Mouse (Mus musculus) frontal cortex, postnatal 14 days (tissue): ENCODE data around the gene Psma1.

Experiments used
- DNase-seq, 2 experiments: peaks; one replicate each; pipeline ENCODE4 v3.0.0; 2022; ENCODE audit warnings: low spot score in 2 of 2

Gene Psma1

GRCm38 (mm10) chr7:114275372-114276004 lies 430 bp downstream of the Psma1 start:
- no peak for DNase-seq

GRCm38 (mm10) chr7:114268446-114268845 lies 7.5 kb downstream of the Psma1 start:
- DNase-seq = no peak

- DNase-seq = peak; percentile 81 to 86
These were observed 21.8 kb downstream of the Psma1 start, which contains the start of gene Copb1 for GRCm38 (mm10) chr7:114253885-114254833. Gene Copb1 (minus strand): TSS chr7:114254711.

- no peak for DNase-seq
These were observed 24.2 kb downstream of the Psma1 start for GRCm38 (mm10) chr7:114251684-114252083.

DNA sequence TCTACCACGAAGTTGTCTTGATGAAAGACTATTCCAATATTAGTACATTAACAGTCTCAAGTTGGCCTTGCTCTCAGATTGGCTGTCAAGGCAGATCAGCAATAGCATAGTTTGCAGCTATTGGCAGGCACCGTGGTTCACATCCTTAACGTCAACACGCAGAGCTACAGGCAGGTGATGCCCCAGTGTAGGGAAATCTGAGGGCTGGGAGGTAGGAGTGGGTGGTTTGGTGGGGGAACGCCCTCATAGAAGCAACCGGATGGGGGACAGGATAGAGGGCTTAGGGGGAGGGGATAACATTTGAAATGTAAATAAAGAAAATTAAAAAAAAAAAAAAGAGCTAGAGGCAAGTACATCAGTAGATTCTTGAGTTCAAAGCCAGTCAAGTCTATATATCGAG lies 41.9 kb downstream of the Psma1 start:
- DNase-seq = no peak

GRCm38 (mm10) chr7:114232982-114233381 lies 42.9 kb downstream of the Psma1 start:
- no peak for DNase-seq

GRCm38 (mm10) chr7:114231857-114232256 lies 44.1 kb downstream of the Psma1 start:
- DNase-seq = no peak

- DNase-seq = no peak
These were observed 49.4 kb downstream of the Psma1 start for GRCm38 (mm10) chr7:114226521-114226920.

DNA sequence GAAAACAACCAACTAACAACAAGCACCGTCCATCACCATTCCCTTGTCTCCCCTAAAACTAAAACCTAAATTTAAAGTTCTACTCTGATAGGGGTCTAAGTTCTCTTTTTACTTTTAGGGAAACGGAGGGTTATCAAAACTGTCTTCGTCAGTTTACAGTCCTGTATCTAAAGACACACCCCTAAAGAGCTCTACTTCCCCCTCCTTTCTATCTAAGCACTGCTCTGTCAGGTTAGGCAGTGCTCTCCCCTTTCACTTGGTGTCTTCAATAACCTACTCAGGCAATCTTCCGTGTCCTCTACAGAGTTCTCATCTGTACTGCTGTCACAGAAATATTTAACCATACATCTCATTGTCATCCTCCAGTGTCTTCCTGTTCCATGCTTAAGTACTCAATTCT lies 55.5 kb downstream of the Psma1 start:
- DNase-seq = no peak

DNA sequence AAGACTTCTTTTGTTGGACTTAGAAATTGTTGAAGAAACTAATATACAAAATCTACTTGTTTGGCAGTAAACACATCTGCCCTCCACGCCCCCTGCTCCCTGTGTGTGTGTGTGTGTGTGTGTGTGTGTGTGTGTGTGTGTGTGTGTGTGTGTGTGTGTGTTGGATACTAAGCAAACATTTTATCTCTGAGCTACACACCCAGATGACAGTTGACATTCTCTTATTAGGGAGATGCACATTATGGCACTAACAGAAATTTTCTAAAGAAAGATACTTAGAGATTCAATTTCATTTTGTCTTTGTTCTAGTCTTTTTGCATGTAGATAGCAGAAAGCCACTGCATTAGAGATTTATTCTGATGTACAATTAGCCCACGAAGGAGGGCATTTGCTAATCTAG lies 59.0 kb downstream of the Psma1 start:
- no peak for DNase-seq
